Mouse (Mus musculus) kidney, adult 2 months (tissue): Measurements from ENCODE around the gene Maml2. TPM values are rescaled to one million over a fixed set of nuclear protein-coding genes. Genes with fewer than 3 reads are reported as not detected.
A peak's percentile ranks its signal among the peaks of the same experiment; 100 is the strongest.

Source experiments
- DNase-seq: peaks from one replicate; pipeline ENCODE4 v3.0.0; 2021
- H3K27ac ChIP-seq: fragments of 200-500 bp; 2 replicates; pipeline ENCODE4 v1.5.1; 2012; ENCODE audit warnings: low read depth, low read length, control low read depth, inconsistent platforms; ENCODE audit not compliant: insufficient read depth
- H3K27me3 ChIP-seq: fragments of 200-500 bp; replicated peaks from 2 replicates; pipeline ENCODE4 v1.6.1; 2012; ENCODE audit warnings: mild to moderate bottlenecking, moderate library complexity, low read length, inconsistent platforms; ENCODE audit not compliant: control insufficient read depth, insufficient read depth
- H3K36me3 ChIP-seq: fragments of 200-500 bp; 2 replicates; pipeline ENCODE4 v1.6.1; 2012; ENCODE audit warnings: mild to moderate bottlenecking, moderate library complexity, low read length, inconsistent platforms; ENCODE audit not compliant: control insufficient read depth, insufficient read depth
- H3K4me1 ChIP-seq: fragments of 200-500 bp; 2 replicates; pipeline ENCODE4 v1.6.1; 2011; ENCODE audit warnings: low read length; ENCODE audit not compliant: control insufficient read depth, insufficient read depth
- H3K4me3 ChIP-seq: fragments of 200-500 bp; 2 replicates; pipeline ENCODE4 v1.5.1; 2011; ENCODE audit warnings: mild to moderate bottlenecking, low read depth, low read length, control low read depth; ENCODE audit not compliant: insufficient read depth
- CTCF ChIP-seq: fragments of 200-500 bp; conservative IDR thresholded peaks from 2 replicates; pipeline ENCODE4 v1.5.1; 2011; ENCODE audit warnings: low read depth, mild to moderate bottlenecking, control low read depth, low read length, moderate library complexity, mixed read lengths; ENCODE audit not compliant: insufficient read depth, insufficient read length
- POLR2A ChIP-seq: fragments of 200-500 bp; IDR thresholded peaks from one replicate; pipeline ENCODE4 v1.6.1; 2011; ENCODE audit warnings: low read depth, low read length, control low read depth
- WGBS: fragments of 180-500 bp; shearing (Covaris S2); methylation state at CpG from one replicate; pipeline ENCODE4 v1.1.7; 2018; 5-methylcytosine and 5-hydroxymethylcytosine counted together
- polyA plus RNA-seq: library from polyadenylated mRNA; depleted of rRNA; stranded (reverse); fragments of >200 nt; gene quantifications from 2 replicates; pipeline ENCODE4 v1.2.3, GENCODE M21; 2012

Gene Maml2
- polyA plus RNA-seq, 1 experiment = 4.8 TPM

GRCm38 (mm10) chr9:13465358-13466020, 167.7 kb downstream of the Maml2 start:
- Histone ChIP-seq H3K27me3 (no peaks in the 10 kb centered on the region), H3K27ac (peak overlapping the region; percentile 14; the same call in 1 of the 2 replicates), H3K4me3 (no peak overlapping the region), H3K36me3 (no peaks in the 10 kb centered on the region), H3K4me1 (peaks cover 11% of the 10 kb centered on the region; the same call in 1 of the 2 replicates)
- DNase-seq = no peak
- WGBS = 81% methylated on average over 4 of the region's 4 CpGs
- TF ChIP-seq POLR2A = no peak
- TF ChIP-seq CTCF = no peak

- TF ChIP-seq CTCF (no peak), POLR2A (no peak)
- Histone ChIP-seq H3K27me3 (no peaks in the 10 kb centered on the region), H3K4me3 (no peak overlapping the region), H3K27ac (peak overlapping the region; percentile 24; the same call in 1 of the 2 replicates), H3K36me3 (no peaks in the 10 kb centered on the region), H3K4me1 (peaks cover 11% of the 10 kb centered on the region; the same call in 1 of the 2 replicates)
- 70% methylated on average over 4 of the region's 4 CpGs for WGBS
- peak; percentile 54 for DNase-seq
Observed at GRCm38 (mm10) chr9:13466351-13466750, 168.6 kb downstream of the Maml2 start.

GRCm38 (mm10) chr9:13466816-13467215, 169.1 kb downstream of the Maml2 start:
- Histone ChIP-seq H3K4me1 (peaks cover 11% of the 10 kb centered on the region; the same call in 1 of the 2 replicates), H3K27ac (peak overlapping the region; percentile 59; the same call in 1 of the 2 replicates), H3K27me3 (no peaks in the 10 kb centered on the region), H3K36me3 (no peaks in the 10 kb centered on the region), H3K4me3 (no peak overlapping the region)
- WGBS = 72% methylated on average over 10 of the region's 10 CpGs
- DNase-seq = no peak
- TF ChIP-seq POLR2A = no peak
- no peak for TF ChIP-seq CTCF

GRCm38 (mm10) chr9:13467745-13468144, 170.0 kb downstream of the Maml2 start:
- peak; percentile 48 for DNase-seq
- WGBS = 46% methylated on average over 7 of the region's 7 CpGs
- Histone ChIP-seq H3K4me3 (no peak overlapping the region), H3K36me3 (no peaks in the 10 kb centered on the region), H3K27me3 (no peaks in the 10 kb centered on the region), H3K27ac (no peak overlapping the region), H3K4me1 (peaks cover 11% of the 10 kb centered on the region; the same call in 1 of the 2 replicates)
- TF ChIP-seq POLR2A (no peak), CTCF (no peak)

GRCm38 (mm10) chr9:13468778-13469177, 171.0 kb downstream of the Maml2 start:
- Histone ChIP-seq H3K27me3 (no peaks in the 10 kb centered on the region), H3K36me3 (no peaks in the 10 kb centered on the region), H3K4me3 (no peak overlapping the region), H3K4me1 (peaks cover 11% of the 10 kb centered on the region; the same call in 1 of the 2 replicates), H3K27ac (no peak overlapping the region)
- WGBS = 59% methylated on average over 6 of the region's 6 CpGs
- DNase-seq = no peak
- TF ChIP-seq POLR2A (no peak), CTCF (0 out of 2 replicates have a peak, but pooled peaks have one; percentile 1)

GRCm38 (mm10) chr9:13470013-13470412, 172.3 kb downstream of the Maml2 start:
- WGBS = 56% methylated on average over 7 of the region's 7 CpGs
- Histone ChIP-seq H3K27ac (no peak overlapping the region), H3K4me1 (peaks cover 11% of the 10 kb centered on the region; the same call in 1 of the 2 replicates), H3K36me3 (no peaks in the 10 kb centered on the region), H3K27me3 (no peaks in the 10 kb centered on the region), H3K4me3 (no peak overlapping the region)
- TF ChIP-seq CTCF = no peak
- no peak for TF ChIP-seq POLR2A
- DNase-seq = peak; percentile 70

GRCm38 (mm10) chr9:13474951-13475350, 177.2 kb downstream of the Maml2 start:
- no peak for TF ChIP-seq CTCF
- TF ChIP-seq POLR2A = no peak
- DNase-seq = no peak
- no peaks in the 10 kb centered on the region for H3K36me3 ChIP-seq
- no peak overlapping the region for H3K27ac ChIP-seq
- no peaks in the 10 kb centered on the region for H3K4me1 ChIP-seq
- H3K4me3 ChIP-seq = no peak overlapping the region
- 96% methylated on average over 5 of the region's 5 CpGs for WGBS
- H3K27me3 ChIP-seq = no peaks in the 10 kb centered on the region
